Mouse (Mus musculus): Measurements from ENCODE around the gene Pard3b. TPM values are rescaled to one million over a fixed set of nuclear protein-coding genes. Genes with fewer than 3 reads are reported as not detected.
"Not testable (repeated sequence)": the region's sequence is repeated elsewhere in the genome, so short reads cannot be mapped to it uniquely, and the experiment has no call there.

Gene Pard3b
- polyA plus RNA-seq, 1 experiment from 2014 or later: 19.9 TPM

DNA sequence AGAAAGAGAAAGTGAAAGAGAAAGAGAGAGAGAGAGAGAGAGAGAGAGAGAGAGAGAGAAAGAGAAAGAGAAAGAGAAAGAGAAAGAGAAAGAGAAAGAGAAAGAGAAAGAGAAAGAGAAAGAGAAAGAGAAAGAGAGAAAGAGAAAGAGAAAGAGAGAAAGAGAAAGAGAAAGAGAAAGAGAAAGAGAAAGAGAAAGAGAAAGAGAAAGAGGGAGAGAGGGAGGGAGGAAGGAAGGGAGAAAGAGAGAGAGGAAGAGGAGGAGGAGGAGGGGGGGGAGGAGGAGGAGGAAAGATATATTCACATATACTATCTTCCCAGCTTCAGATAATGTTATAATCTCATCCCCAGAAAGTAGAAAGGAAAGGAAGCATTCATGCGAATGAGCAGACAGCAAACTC, 966.0 kb downstream of the Pard3b start:
- H3K9me3 ChIP-seq; H3K4me3 ChIP-seq; H3K4me2 ChIP-seq; H3K27me3 ChIP-seq; H3K9ac ChIP-seq; ATAC-seq (ENCODE audit: insufficient number of reproducible peaks, insufficient read depth, low FRiP score, low TSS enrichment, low read depth); H3K27ac ChIP-seq; H3K36me3 ChIP-seq; H3K4me1 ChIP-seq: not testable (repeated sequence)
- 95% methylated on average over 1 of the region's 1 CpGs for WGBS

DNA sequence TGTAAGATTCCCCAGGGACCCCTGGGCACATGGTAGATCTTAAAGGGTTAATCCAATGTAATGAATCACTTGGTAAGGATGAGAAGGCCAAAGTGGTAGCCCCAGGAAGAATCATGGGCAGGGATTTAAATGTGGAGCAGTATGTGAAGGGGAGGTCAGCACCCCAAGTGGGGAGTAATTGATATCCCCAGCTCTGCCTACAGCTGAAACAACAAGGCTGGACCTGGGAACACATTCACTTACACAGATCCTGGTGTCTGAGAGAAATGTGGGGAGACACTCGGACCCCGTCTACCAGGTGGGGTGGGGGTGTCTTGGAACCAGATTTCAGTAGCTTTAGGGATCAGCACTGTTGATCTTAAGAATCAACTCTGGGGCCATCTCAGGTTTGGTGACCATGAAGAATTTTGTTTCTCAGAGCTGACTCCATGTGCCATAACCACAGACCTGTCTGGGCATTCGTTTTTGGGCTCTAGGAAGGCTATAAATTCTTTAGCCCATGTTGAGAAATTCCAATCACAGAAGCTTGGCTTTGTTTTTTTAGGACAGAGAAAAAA, 979.6 kb downstream of the Pard3b start:
- no peak overlapping the region for H3K27ac ChIP-seq
- H3K4me2 ChIP-seq: no peak overlapping the region
- no peaks in the 10 kb centered on the region for H3K4me1 ChIP-seq
- no peak overlapping the region for H3K4me3 ChIP-seq
- WGBS: 64% methylated on average over 3 of the region's 3 CpGs
- H3K9me3 ChIP-seq: no peaks in the 10 kb centered on the region
- H3K27me3 ChIP-seq: no peaks in the 10 kb centered on the region
- H3K36me3 ChIP-seq: no peaks in the 10 kb centered on the region
- no peak overlapping the region for H3K9ac ChIP-seq
- no peak for ATAC-seq (ENCODE audit: insufficient number of reproducible peaks, insufficient read depth, low FRiP score, low TSS enrichment, low read depth)

DNA sequence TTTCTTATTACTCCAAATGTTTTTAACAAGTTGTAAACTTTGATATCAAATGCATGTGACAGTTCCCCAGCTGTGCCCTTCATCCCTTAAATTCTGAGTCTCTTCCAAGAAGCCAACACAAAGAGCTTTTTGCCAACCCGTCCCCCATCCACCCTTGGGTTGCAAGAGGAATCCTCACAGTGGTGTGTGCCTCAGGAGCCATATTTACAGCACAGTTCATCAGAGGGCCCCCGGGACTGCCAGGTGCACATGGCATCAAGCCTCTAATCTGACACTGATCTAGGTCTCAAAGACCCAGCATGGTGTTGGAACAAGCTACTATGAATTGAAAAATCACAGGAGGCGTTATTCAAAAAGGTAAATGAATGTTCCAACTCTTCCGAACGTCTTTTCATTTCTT, 980.8 kb downstream of the Pard3b start:
- H3K4me1 ChIP-seq: no peaks in the 10 kb centered on the region
- H3K9me3 ChIP-seq: no peaks in the 10 kb centered on the region
- no peak overlapping the region for H3K27ac ChIP-seq
- no peak overlapping the region for H3K4me2 ChIP-seq
- no peak overlapping the region for H3K9ac ChIP-seq
- no peaks in the 10 kb centered on the region for H3K27me3 ChIP-seq
- ATAC-seq (ENCODE audit: insufficient number of reproducible peaks, insufficient read depth, low FRiP score, low TSS enrichment, low read depth): no peak
- no peaks in the 10 kb centered on the region for H3K36me3 ChIP-seq
- H3K4me3 ChIP-seq: no peak overlapping the region
- whole genome bisulfite sequencing: 90% methylated on average over 5 of the region's 5 CpGs

DNA sequence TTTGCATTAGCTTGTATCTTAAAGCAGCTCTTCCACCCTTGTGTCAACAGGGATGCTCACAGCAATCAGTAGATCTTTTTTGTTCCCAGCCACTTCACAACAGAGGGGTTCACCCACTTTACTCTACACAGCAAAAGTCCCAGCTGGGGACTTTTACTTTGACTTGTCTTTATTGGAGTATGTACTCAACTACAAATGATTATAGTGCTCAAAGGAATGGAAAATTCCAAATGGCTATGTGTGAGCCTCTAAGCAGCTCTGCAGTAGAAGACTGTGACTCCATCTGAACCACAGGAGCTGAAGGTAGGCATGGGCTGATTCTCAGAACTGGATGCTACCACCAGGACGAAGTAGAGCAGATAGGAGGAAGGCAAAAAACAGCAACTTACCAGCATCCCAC, 983.8 kb downstream of the Pard3b start:
- no peaks in the 10 kb centered on the region for H3K9me3 ChIP-seq
- ATAC-seq (ENCODE audit: insufficient number of reproducible peaks, insufficient read depth, low FRiP score, low TSS enrichment, low read depth): no peak
- H3K4me2 ChIP-seq: no peak overlapping the region
- H3K4me3 ChIP-seq: no peak overlapping the region
- no peaks in the 10 kb centered on the region for H3K4me1 ChIP-seq
- no peaks in the 10 kb centered on the region for H3K27me3 ChIP-seq
- 88% methylated on average over 1 of the region's 1 CpGs for WGBS
- no peak overlapping the region for H3K27ac ChIP-seq
- no peak overlapping the region for H3K9ac ChIP-seq
- H3K36me3 ChIP-seq: no peaks in the 10 kb centered on the region

DNA sequence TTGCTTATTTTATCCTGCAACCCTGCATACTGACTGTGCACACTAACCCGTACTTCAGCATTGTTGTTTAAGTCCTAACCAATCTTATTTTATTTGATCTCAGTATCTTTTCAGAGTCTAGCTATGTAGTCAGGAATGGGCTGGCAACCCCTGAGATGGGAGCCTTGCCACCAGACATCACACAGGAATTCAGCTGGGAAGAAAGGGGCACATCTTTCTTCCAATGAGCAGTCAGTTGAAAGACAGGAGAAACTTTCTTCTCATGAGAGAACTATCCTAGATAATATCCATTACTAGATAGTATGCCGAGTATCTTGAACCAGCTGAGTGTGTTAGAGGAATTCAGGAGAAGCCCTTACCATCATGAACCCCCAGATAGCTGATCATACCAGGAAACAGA, 985.5 kb downstream of the Pard3b start:
- no peaks in the 10 kb centered on the region for H3K9me3 ChIP-seq
- no peaks in the 10 kb centered on the region for H3K27me3 ChIP-seq
- H3K4me2 ChIP-seq: no peak overlapping the region
- no peak overlapping the region for H3K27ac ChIP-seq
- no peak overlapping the region for H3K9ac ChIP-seq
- no peak overlapping the region for H3K4me3 ChIP-seq
- 79% methylated on average over 2 of the region's 2 CpGs for whole genome bisulfite sequencing
- ATAC-seq (ENCODE audit: insufficient number of reproducible peaks, insufficient read depth, low FRiP score, low TSS enrichment, low read depth): no peak
- H3K4me1 ChIP-seq: no peaks in the 10 kb centered on the region
- no peaks in the 10 kb centered on the region for H3K36me3 ChIP-seq

DNA sequence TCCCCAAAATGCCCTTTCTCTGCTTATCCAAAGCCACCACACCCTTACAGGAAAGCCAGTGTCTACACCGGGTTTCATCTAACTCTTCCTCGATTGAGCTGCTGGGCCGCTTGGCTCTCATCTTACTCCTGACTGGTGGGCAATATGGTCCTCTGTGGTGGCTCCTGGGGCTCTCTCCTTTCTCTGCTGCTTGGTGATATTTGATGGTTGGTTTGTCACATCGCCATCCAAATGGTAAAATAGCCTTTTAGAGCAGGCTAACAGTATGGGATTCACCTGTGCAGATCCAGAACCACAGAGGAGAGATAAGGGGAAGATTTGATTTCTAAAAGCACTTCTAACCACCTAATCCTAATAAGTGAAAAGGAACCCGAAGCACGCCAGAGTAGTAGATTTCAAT, 986.2 kb downstream of the Pard3b start:
- WGBS: 91% methylated on average over 6 of the region's 6 CpGs
- Histone ChIP-seq H3K27me3 (no peaks in the 10 kb centered on the region), H3K36me3 (no peaks in the 10 kb centered on the region), H3K4me3 (no peak overlapping the region), H3K9ac (no peak overlapping the region), H3K9me3 (no peaks in the 10 kb centered on the region), H3K4me2 (no peak overlapping the region), H3K4me1 (0 out of 2 replicates have a peak, but pooled peaks cover under 1% of the 10 kb centered on the region), H3K27ac (no peak overlapping the region)
- no peak for ATAC-seq (ENCODE audit: insufficient number of reproducible peaks, insufficient read depth, low FRiP score, low TSS enrichment, low read depth)

DNA sequence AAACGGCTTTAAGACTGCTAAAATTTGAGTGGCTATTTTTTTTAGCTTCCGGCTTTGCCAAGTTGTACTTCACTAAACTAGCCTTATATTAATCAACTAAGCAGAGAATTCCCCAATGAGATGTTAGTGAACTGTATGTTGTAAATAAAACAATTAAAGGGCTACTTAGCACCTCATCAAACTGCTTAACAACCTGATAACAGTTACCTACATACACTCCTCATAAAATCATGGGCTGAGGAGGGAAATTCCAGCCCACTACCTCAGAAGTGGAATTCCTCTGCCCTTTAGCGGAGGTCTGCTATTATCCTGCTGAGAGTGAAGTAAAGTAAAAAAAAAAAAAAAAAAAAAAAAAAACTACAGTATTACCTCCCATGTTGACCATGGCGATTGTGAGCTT, 986.7 kb downstream of the Pard3b start:
- Histone ChIP-seq H3K4me2 (no peak overlapping the region), H3K9ac (no peak overlapping the region)

DNA sequence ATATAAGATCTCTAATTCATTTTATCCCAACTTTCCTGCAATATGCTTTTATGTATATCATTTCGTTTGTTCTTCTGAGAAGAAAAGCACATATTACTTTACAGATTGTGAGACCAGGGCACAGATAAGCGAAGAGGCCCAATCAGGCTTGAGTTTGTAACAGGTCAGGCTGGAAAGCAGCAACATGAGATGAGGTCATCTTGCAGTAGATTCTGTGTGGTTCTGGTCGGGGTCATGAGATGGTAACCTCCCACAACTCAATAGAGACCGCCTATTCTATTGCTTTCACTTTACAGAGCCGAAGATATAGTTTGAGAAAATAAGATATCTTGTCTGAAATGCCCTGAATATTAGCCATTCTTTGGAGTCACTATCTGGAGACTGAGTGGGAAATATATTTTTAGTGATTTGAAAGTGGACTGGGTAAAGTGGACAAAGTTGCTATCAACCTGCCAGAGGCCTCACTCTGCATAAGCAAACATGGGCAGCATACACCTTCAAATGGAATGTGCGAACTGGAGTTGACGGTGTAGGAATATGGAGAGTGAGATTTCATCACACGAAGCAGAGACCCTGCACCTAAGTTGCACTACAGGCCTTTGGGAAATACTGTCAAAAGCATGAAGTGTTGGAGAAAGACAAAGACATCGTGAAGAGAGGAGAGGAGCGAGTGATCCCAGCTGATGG, 987.3 kb downstream of the Pard3b start:
- Histone ChIP-seq H3K9me3 (no peaks in the 10 kb centered on the region), H3K4me2 (no peak overlapping the region), H3K4me3 (no peak overlapping the region), H3K36me3 (no peaks in the 10 kb centered on the region), H3K9ac (no peak overlapping the region), H3K27ac (no peak overlapping the region), H3K4me1 (peaks cover 7% of the 10 kb centered on the region; the same call in 1 of the 2 replicates), H3K27me3 (no peaks in the 10 kb centered on the region)
- no peak for ATAC-seq (ENCODE audit: insufficient number of reproducible peaks, insufficient read depth, low FRiP score, low TSS enrichment, low read depth)
- 87% methylated on average over 10 of the region's 10 CpGs for WGBS

More for the DNA sequence above, 986.7 kb downstream of the Pard3b start:
- Histone ChIP-seq H3K36me3 (no peaks in the 10 kb centered on the region), H3K9me3 (no peaks in the 10 kb centered on the region), H3K27ac (no peak overlapping the region), H3K4me3 (no peak overlapping the region), H3K27me3 (no peaks in the 10 kb centered on the region), H3K4me1 (peaks cover 6% of the 10 kb centered on the region; the same call in 1 of the 2 replicates)
- WGBS: 82% methylated on average over 4 of the region's 4 CpGs
- ATAC-seq (ENCODE audit: insufficient number of reproducible peaks, insufficient read depth, low FRiP score, low TSS enrichment, low read depth): no peak

DNA sequence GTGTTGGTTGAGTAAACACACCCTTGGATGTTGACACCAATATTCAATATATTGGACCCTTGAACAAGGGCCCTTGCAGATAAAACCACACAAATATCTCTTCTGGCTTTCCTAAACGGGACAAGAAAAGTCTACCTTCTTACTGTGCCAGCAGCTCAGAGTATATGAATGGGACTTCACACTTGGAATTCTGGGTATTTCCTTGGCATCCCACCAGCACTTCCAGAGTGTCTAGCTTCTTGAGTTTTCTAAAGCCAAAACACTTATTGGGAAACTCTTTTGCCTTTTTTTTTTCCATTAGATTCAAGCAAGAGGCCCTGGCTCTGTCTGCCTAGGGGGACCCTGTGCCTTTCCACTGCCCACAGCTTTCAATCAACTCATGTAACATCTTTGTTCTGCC, 991.3 kb downstream of the Pard3b start:
- no peak overlapping the region for H3K4me3 ChIP-seq
- no peak for ATAC-seq (ENCODE audit: insufficient number of reproducible peaks, insufficient read depth, low FRiP score, low TSS enrichment, low read depth)
- WGBS: 73% methylated on average over 1 of the region's 1 CpGs
- H3K36me3 ChIP-seq: no peaks in the 10 kb centered on the region
- H3K9ac ChIP-seq: no peak overlapping the region
- H3K4me2 ChIP-seq: no peak overlapping the region
- H3K4me1 ChIP-seq: peaks cover 22% of the 10 kb centered on the region
- H3K27ac ChIP-seq: no peak overlapping the region
- no peaks in the 10 kb centered on the region for H3K9me3 ChIP-seq
- no peaks in the 10 kb centered on the region for H3K27me3 ChIP-seq

DNA sequence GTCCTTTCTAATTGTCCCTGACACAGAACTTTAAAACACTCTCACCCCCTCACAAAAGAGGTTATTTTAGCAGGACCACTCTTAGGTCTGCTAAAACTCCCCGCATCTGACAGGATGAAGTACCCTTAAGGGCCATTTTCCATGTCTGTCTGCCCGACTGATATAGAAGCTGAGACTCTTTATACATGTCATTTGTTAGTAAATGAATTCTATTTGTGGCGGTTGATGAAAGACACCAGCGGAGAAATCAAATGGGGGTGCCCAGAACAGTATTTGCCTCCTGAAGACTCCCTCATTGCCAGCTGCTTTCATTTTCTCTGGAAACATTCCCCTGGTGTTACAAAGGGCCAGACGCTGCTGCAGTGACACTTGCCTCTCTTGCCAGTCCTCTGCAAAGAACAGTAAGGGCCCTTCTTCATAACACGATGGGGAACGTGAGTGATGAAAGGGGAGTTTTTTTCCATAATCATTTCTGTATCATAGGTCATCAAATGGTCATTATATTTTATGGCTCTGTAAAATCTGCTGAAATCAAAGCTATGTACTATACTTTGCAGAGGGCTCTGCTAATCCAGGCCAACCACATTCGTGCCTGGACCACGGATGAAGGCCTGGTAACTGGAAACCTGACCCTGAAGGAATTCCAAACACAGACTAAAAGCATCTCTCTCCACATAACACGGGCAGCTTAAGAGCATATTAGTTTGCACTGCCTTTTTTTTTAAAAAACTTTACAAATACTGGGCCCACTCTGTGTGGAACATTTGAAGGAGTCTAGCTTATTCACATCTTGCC, 993.1 kb downstream of the Pard3b start:
- no peak overlapping the region for H3K4me3 ChIP-seq
- 33% methylated on average over 10 of the region's 10 CpGs for WGBS
- no peak overlapping the region for H3K4me2 ChIP-seq
- peaks cover 34% of the 10 kb centered on the region for H3K4me1 ChIP-seq
- H3K9ac ChIP-seq: no peak overlapping the region
- ATAC-seq (ENCODE audit: insufficient number of reproducible peaks, insufficient read depth, low FRiP score, low TSS enrichment, low read depth): no peak
- H3K9me3 ChIP-seq: no peaks in the 10 kb centered on the region
- H3K36me3 ChIP-seq: no peaks in the 10 kb centered on the region
- peak overlapping the region; percentile 57 for H3K27ac ChIP-seq
- no peaks in the 10 kb centered on the region for H3K27me3 ChIP-seq

DNA sequence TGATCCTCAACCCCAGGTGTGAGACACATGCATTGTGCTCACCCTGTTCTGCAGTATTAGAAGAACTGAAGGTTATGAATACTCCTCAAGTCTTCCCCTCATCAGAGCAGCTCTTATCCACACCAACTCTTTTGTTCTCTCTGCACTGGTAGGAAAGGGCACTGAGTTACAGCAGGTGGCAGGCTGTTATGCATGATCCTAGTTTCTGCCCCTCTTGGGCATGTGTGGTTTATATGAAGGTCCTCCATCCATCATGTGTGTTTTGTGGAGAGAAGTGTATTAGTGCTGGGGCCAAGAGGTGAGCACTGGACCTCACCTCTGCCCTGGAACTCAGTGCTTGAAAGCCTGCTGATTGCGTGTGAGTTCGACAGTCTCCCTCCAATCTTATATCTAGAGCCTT, 994.3 kb downstream of the Pard3b start:
- Histone ChIP-seq H3K4me2 (no peak overlapping the region), H3K9me3 (no peaks in the 10 kb centered on the region), H3K9ac (no peak overlapping the region), H3K4me1 (peaks cover 38% of the 10 kb centered on the region), H3K36me3 (no peaks in the 10 kb centered on the region), H3K27me3 (no peaks in the 10 kb centered on the region; the same call in 1 of the 2 replicates), H3K4me3 (no peak overlapping the region), H3K27ac (no peak overlapping the region)
- ATAC-seq (ENCODE audit: insufficient number of reproducible peaks, insufficient read depth, low FRiP score, low TSS enrichment, low read depth): no peak
- WGBS: 88% methylated on average over 2 of the region's 2 CpGs

DNA sequence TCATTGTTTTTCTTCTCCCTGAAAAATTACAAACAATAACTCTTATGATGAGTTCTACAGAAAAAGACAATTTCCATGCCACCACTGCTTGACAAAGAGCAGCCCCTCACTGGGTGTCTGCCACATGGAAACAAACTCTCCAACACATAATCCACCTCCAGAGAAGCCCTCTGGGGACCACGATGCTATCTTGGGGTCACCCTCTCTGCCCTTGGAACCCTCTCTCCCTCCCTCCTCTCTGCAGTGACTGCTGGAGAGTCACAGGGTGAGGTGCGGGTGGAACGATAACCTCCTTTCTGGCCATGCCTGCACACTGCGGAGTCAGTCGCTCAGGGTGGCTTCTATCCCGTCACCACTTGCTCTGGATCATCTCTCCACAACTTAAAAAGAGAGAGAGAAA, 996.6 kb downstream of the Pard3b start:
- no peaks in the 10 kb centered on the region for H3K36me3 ChIP-seq
- no peaks in the 10 kb centered on the region for H3K9me3 ChIP-seq
- H3K9ac ChIP-seq: no peak overlapping the region
- no peak overlapping the region for H3K4me2 ChIP-seq
- ATAC-seq (ENCODE audit: insufficient number of reproducible peaks, insufficient read depth, low FRiP score, low TSS enrichment, low read depth): no peak
- H3K4me3 ChIP-seq: no peak overlapping the region
- H3K27ac ChIP-seq: no peak overlapping the region
- H3K27me3 ChIP-seq: no peaks in the 10 kb centered on the region; the same call in 1 of the 2 replicates
- WGBS: 68% methylated on average over 6 of the region's 6 CpGs
- H3K4me1 ChIP-seq: peaks cover 33% of the 10 kb centered on the region
